Mouse (Mus musculus): Measurements from ENCODE around the gene Afm.
A peak's percentile ranks its signal among the peaks of the same experiment; 100 is the strongest.

The Afm gene

GRCm38 (mm10) chr5:90556052-90556451 is 37.3 kb downstream of the Afm start:
- no peak for DNase-seq (ENCODE audit: low spot score in 2 of 2)

- DNase-seq (ENCODE audit: low spot score in 2 of 2): no peak
Observed at GRCm38 (mm10) chr5:90560743-90561142, 42.0 kb downstream of the Afm start, which contains the start of gene 5830473C10Rik. TSS of gene 5830473C10Rik (plus strand) at chr5:90561107.

- no peak for DNase-seq (ENCODE audit: low spot score in 2 of 2)
Observed at GRCm38 (mm10) chr5:90561721-90562275, 43.1 kb downstream of the Afm start.

- DNase-seq (ENCODE audit: low spot score in 2 of 2): no peak
Observed at GRCm38 (mm10) chr5:90562880-90563279, 44.1 kb downstream of the Afm start.

- DNase-seq (ENCODE audit: low spot score in 2 of 2): no peak
Observed at GRCm38 (mm10) chr5:90564161-90564560, 45.4 kb downstream of the Afm start.

- no peak for DNase-seq (ENCODE audit: low spot score in 2 of 2)
Observed at GRCm38 (mm10) chr5:90565205-90565604, 46.5 kb downstream of the Afm start.

- DNase-seq (ENCODE audit: low spot score in 2 of 2): no peak
Observed at GRCm38 (mm10) chr5:90567788-90568187, 49.1 kb downstream of the Afm start.

- DNase-seq (ENCODE audit: low spot score in 2 of 2): no peak
Observed at GRCm38 (mm10) chr5:90568338-90568737, 49.6 kb downstream of the Afm start.

- no peak for DNase-seq (ENCODE audit: low spot score in 2 of 2)
Observed at GRCm38 (mm10) chr5:90571216-90571615, 52.5 kb downstream of the Afm start.

- DNase-seq (ENCODE audit: low spot score in 2 of 2): no peak
Observed at GRCm38 (mm10) chr5:90577751-90578150, 59.0 kb downstream of the Afm start.

GRCm38 (mm10) chr5:90579556-90579955 is 60.8 kb downstream of the Afm start:
- no peak for DNase-seq (ENCODE audit: low spot score in 2 of 2)

GRCm38 (mm10) chr5:90582179-90582578 is 63.4 kb downstream of the Afm start:
- no peak for DNase-seq (ENCODE audit: low spot score in 2 of 2)

GRCm38 (mm10) chr5:90584799-90585198 is 66.1 kb downstream of the Afm start:
- DNase-seq (ENCODE audit: low spot score in 2 of 2): no peak

- DNase-seq (ENCODE audit: low spot score in 2 of 2): no peak
Observed at GRCm38 (mm10) chr5:90586511-90586910, 67.8 kb downstream of the Afm start.

- no peak for DNase-seq (ENCODE audit: low spot score in 2 of 2)
Observed at GRCm38 (mm10) chr5:90588104-90588503, 69.4 kb downstream of the Afm start.

- peak in 1 of 2 experiments; percentile 64 for DNase-seq (ENCODE audit: low spot score in 2 of 2)
Observed at GRCm38 (mm10) chr5:90588708-90589595, 70.2 kb downstream of the Afm start.

- no peak for DNase-seq (ENCODE audit: low spot score in 2 of 2)
Observed at GRCm38 (mm10) chr5:90590676-90591075, 71.9 kb downstream of the Afm start.

- DNase-seq (ENCODE audit: low spot score in 2 of 2): no peak
Observed at GRCm38 (mm10) chr5:90591936-90592335, 73.2 kb downstream of the Afm start.

GRCm38 (mm10) chr5:90594945-90595344 is 76.2 kb downstream of the Afm start:
- DNase-seq (ENCODE audit: low spot score in 2 of 2): peak in 1 of 2 experiments; percentile 9

- no peak for DNase-seq (ENCODE audit: low spot score in 2 of 2)
Observed at GRCm38 (mm10) chr5:90596155-90596554, 77.4 kb downstream of the Afm start.

- DNase-seq (ENCODE audit: low spot score in 2 of 2): peak in 1 of 2 experiments; percentile 36
Observed at GRCm38 (mm10) chr5:90601469-90601868, 82.7 kb downstream of the Afm start.
